Mouse (Mus musculus) erythroblast, embryonic 14.5 days (primary cell): ENCODE measurements around the gene AC161166.1. TPM values are rescaled to one million over a fixed set of nuclear protein-coding genes. Genes with fewer than 3 reads are reported as not detected.

Experiments
- H3K27me3 ChIP-seq: 2 replicates; pipeline ENCODE4 v1.6.1; 2012; ENCODE audit warnings: inconsistent platforms; ENCODE audit not compliant: control insufficient read depth
- H3K36me3 ChIP-seq: 2 replicates; pipeline ENCODE4 v1.6.1; 2012; ENCODE audit warnings: mild to moderate bottlenecking, inconsistent platforms; ENCODE audit not compliant: control insufficient read depth
- H3K4me1 ChIP-seq: 2 replicates; pipeline ENCODE4 v1.6.1; 2012; ENCODE audit warnings: inconsistent platforms; ENCODE audit not compliant: control insufficient read depth
- H3K4me3 ChIP-seq: replicated peaks from 2 replicates; pipeline ENCODE3; 2012; ENCODE audit warnings: moderate library complexity, mild to moderate bottlenecking, inconsistent platforms
- H3K9me3 ChIP-seq: 2 replicates; pipeline ENCODE4 v1.6.1; 2012; ENCODE audit warnings: low read length, inconsistent platforms, mixed read lengths; ENCODE audit not compliant: control insufficient read depth
- GATA1 ChIP-seq: IDR thresholded peaks from 2 replicates; pipeline ENCODE4 v1.6.1; 2012; ENCODE audit warnings: low read length, inconsistent platforms, mixed read lengths
- TAL1 ChIP-seq: IDR thresholded peaks from 3 replicates; pipeline ENCODE4 v1.6.1; 2012; ENCODE audit warnings: low read length, inconsistent platforms, mixed read lengths
- polyA plus RNA-seq: library from polyadenylated mRNA; stranded (reverse); fragments of >175 nt; gene quantifications from 2 replicates; pipeline ENCODE4 v1.2.3, GENCODE M21; 2012

Gene AC161166.1
- not detected in 2 replicates for polyA plus RNA-seq

DNA sequence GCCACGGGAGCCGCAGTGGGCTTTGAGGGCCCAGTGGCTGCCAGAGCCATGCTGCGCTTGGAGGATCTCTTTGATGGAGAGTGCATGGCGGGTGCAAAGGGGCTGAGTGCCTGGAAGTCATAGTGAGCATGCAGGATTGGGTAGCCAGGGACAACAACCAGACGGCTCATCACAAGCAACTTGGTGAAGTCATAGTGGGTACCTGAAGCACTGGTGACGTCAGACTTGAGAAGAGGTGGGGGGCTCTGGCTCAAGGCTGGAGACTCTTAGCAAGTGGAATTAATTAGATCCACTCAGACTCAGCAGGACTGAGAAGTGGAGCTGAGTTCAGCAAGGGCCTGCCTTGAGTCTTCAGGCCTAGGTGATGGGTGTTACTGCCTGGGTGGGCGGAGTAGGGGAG lies at the start of gene AC161166.1:
AC161166.1 (minus strand) TSS at position 101 of the 400 bp plus-strand sequence.
- H3K4me3 ChIP-seq = no peak within 1 kb of the TSS
- peaks cover 8% of the 10 kb centered on the region for H3K4me1 ChIP-seq
- TF ChIP-seq GATA1 = no peak
- no peak for TF ChIP-seq TAL1
- H3K27me3 ChIP-seq = no peaks in the 10 kb centered on the region; the same call in 1 of the 2 replicates
- H3K9me3 ChIP-seq = no peaks in the 10 kb centered on the region
- H3K36me3 ChIP-seq = no peaks in the 10 kb centered on the region

DNA sequence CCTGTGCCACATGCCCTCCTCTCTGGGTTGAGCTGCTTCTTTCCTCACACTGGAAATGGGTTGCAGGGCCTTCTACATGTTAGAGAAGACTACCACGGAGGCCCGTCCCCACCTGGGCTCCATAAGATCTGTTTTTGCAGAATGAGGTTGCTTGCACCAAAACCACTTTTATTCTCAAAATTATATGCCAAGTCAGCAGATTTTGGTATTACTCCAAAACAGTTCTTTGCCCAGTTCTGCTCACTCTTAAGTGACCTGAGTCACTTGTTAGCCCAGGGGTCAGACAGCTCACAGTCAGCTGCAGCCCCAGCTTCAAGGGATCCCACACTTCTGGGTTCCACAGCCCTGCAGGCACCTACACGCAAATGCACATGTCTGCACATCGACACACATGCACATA lies 49.2 kb upstream of the AC161166.1 start:
- H3K4me1 ChIP-seq = no peaks in the 10 kb centered on the region; the same call in 1 of the 2 replicates
- H3K9me3 ChIP-seq = no peaks in the 10 kb centered on the region
- no peaks in the 10 kb centered on the region for H3K27me3 ChIP-seq
- H3K4me3 ChIP-seq = no peak overlapping the region
- TF ChIP-seq GATA1 = no peak
- TF ChIP-seq TAL1 = no peak
- H3K36me3 ChIP-seq = peaks cover 88% of the 10 kb centered on the region

DNA sequence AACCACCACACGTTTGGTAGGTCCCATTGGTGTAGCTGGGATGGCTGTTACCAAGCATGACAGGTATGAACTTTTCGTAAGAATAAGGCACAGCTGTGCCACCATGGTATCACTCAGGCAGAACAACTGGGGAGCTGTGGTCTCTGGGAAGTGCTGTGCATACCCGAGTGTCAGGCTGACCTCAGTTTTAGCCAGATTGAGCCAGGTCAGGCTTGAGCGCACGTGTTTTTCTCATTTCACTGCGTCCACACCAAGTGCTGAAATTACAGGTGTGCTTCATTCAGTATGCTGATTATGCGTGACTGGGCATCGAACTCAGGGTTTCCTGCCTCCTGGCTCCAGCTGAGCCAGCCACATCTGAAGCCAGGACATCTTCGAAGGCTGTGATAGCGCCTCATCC lies 43.5 kb upstream of the AC161166.1 start:
- TF ChIP-seq TAL1 (no peak), GATA1 (no peak)
- Histone ChIP-seq H3K4me1 (no peaks in the 10 kb centered on the region; the same call in 1 of the 2 replicates), H3K9me3 (no peaks in the 10 kb centered on the region), H3K27me3 (no peaks in the 10 kb centered on the region), H3K4me3 (no peak overlapping the region), H3K36me3 (peaks cover 88% of the 10 kb centered on the region)

DNA sequence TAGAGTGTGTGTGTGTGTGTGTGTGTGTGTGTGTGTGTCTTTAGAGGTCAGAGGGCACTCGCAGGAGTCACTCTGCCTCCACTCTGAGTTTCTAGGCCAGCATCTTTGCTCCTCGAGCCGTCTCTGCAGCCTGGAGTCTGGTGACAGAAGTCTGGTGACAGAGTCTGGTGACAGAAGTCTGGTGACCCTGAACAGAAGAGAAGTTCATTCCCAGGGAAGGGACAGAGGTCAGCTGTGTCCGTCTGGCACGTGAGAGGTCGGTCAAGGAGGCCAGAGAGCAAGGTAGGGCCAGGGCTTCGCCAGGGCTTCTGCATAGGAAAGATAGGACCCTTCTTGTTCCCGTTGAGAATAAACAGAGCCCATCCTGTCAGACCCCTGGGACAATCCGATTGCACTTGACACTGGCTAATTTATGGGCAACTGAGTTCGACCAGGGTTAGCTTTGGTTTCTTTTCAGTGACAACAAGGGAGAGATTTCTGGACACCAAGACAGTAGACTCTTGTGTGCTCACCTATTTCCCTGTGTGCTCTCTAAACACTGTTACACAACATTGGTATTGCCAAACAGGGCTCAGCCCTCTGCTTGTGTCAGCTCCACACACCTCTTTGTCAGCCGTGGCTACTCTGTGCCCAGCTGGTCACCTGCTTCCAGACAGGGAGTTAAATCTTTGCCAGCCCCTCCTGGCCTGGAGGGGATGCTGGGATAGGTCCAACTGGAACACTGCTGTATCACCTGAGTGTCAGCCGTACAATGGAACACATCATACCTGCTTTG lies 39.9 kb upstream of the AC161166.1 start:
- peaks cover 15% of the 10 kb centered on the region for H3K4me1 ChIP-seq
- no peak for TF ChIP-seq TAL1
- TF ChIP-seq GATA1 = no peak
- no peaks in the 10 kb centered on the region for H3K27me3 ChIP-seq
- no peaks in the 10 kb centered on the region for H3K9me3 ChIP-seq
- peaks cover 87% of the 10 kb centered on the region for H3K36me3 ChIP-seq
- H3K4me3 ChIP-seq = no peak overlapping the region

DNA sequence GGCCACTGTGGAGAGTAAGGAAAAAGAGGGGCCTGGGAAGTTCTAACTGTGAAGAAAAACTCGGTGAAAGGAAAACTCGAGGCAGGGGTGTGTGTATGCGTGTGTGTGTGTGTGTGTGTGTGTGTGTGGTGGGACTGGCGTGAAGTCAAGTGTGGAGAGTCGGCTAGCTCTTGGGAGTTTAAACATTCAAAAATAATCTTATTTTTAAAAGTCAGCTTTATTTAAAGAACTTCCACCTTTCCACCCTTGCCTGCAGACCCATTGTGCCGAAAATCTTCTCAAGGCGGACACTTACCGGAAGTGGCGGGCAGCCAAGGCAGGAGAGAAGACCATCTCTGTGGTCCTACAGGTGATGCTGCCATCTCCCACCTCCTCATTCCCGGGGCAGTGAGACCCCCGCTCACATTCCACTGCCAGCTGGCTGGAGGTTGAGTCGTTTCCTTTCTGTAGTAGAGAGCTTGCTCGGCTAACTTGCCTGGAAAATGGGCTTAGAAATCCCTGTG lies 35.3 kb upstream of the AC161166.1 start:
- TF ChIP-seq GATA1 = no peak
- no peak for TF ChIP-seq TAL1

DNA sequence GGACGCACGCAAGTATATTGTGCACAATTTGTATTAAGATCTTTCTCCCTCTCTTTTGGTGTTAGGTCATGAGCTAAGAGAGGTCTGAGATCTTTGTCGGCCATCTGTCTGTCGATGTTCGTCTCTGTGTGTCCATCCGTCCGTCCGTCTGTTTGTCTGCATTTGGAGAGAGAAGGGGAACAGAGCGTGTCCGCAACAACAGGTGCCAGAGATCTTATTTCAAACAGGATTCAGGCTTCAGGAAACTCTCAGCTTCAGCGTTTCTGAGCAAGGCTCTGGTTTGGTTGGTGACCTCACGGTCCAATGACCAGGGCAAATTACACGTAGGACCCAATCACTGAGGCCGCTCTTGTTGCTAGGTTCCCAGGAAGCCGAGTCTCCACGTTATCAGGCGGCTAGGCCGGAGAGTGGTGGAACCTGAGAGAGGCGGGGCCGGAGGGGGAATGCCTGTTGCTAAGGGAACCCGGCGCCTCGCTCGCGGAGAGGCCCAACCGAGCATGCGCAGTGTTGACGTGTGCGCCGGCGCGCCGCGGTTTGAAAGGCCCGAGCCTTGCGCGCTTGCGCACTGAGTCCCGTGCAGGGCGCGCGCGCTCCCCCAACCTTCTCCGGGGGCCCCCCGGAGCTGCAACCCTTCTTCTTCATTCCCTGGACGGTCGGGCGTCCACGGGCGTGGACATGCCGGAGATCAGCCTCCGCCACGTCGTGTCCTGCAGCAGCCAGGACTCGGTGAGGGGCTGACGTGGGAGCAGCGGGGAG lies 34.6 kb upstream of the AC161166.1 start:
- H3K36me3 ChIP-seq = peaks cover 39% of the 10 kb centered on the region
- H3K4me3 ChIP-seq = peak overlapping the region; percentile 90
- peaks cover 3% of the 10 kb centered on the region; the same call in 1 of the 2 replicates for H3K9me3 ChIP-seq
- peak; percentile 82 for TF ChIP-seq GATA1
- no peak for TF ChIP-seq TAL1
- H3K27me3 ChIP-seq = no peaks in the 10 kb centered on the region
- H3K4me1 ChIP-seq = peaks cover 27% of the 10 kb centered on the region

More for the DNA sequence above, 35.3 kb upstream of the AC161166.1 start:
- H3K4me1 ChIP-seq = peaks cover 27% of the 10 kb centered on the region
- peak overlapping the region; percentile 90 for H3K4me3 ChIP-seq
- no peaks in the 10 kb centered on the region for H3K27me3 ChIP-seq
- H3K9me3 ChIP-seq = peaks cover 3% of the 10 kb centered on the region; the same call in 1 of the 2 replicates
- H3K36me3 ChIP-seq = peaks cover 47% of the 10 kb centered on the region

DNA sequence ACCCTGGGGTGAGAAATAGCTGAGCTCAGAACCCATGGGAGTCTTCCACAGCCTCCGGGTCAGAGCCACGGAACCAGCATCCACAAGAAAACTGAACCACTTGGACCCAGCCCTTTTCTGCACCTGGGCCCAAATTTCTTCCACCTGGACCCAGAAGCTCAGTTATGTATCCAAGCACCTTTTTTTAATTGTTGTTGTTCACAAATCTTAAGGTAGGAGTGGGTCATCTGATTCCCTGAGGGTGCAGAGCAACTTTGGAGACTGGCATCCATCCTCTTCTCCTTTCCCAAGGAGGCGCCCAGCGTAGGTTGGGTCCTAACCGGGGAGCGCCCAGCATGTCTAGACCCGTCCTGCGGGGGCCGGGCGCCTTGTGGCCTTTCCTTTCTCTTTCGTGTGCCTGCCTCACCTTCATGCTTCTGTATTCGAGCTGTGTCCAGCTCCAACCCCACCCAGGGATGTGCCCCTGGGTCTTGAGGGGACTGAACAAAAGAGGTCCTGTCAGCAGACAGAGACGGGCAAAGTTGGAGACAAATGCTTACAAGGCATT lies 33.9 kb upstream of the AC161166.1 start, which contains the start of the genes Pinlyp and Xrcc1:
Pinlyp (minus strand) TSS at position 51 of the 547 bp plus-strand sequence.
Xrcc1 (plus strand) TSS at position 222 of the 547 bp plus-strand sequence.
- TF ChIP-seq TAL1 (no peak), GATA1 (no peak)

DNA sequence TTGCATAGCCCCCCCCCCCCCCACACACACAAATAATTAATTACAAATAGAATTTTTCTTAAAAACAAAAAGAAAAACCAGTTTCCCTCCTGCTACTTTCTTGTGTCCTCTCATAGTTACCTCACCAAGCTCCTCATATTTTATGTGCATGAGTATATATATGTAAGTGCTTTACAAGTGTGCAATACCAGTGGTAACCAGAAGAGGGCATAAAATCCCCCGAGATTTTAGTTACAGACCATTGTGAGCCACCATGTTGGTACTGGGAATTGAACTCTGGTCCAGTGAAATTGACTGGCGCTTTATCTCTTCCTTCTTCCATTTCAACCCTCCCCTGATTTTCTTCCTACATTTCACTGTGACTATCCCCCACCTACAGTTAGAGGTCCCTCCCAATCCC lies 32.3 kb upstream of the AC161166.1 start:
- Histone ChIP-seq H3K36me3 (peaks cover 17% of the 10 kb centered on the region), H3K4me3 (no peak overlapping the region), H3K4me1 (peaks cover 32% of the 10 kb centered on the region), H3K9me3 (peaks cover 3% of the 10 kb centered on the region; the same call in 1 of the 2 replicates), H3K27me3 (no peaks in the 10 kb centered on the region)
- no peak for TF ChIP-seq GATA1
- no peak for TF ChIP-seq TAL1

More for the DNA sequence above, 33.9 kb upstream of the AC161166.1 start, which contains the start of the genes Pinlyp and Xrcc1:
- Histone ChIP-seq H3K4me1 (peaks cover 27% of the 10 kb centered on the region), H3K9me3 (peaks cover 3% of the 10 kb centered on the region; the same call in 1 of the 2 replicates), H3K36me3 (peaks cover 33% of the 10 kb centered on the region), H3K4me3 (peak within 1 kb of the TSS; percentile 90), H3K27me3 (no peaks in the 10 kb centered on the region)

DNA sequence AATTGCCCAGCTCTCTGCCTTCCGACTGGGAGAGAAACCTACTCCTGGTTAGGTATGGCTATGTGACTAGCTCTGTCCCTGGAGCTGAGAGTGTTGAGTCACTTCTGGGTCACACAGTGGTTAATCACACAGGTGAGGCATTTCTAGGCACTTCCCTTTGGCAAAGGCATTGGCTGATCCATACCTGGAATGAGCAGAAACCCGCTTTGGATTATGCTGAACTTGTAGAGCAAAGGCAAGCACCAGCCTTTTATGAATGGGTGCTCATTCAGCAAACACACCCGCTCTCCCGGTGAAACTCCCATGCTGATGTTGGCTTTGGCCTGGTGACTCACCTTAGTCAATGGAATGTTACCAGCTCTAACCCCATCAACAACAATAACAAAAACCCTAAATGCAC lies 27.4 kb upstream of the AC161166.1 start:
- peaks cover 7% of the 10 kb centered on the region for H3K4me1 ChIP-seq
- H3K27me3 ChIP-seq = no peaks in the 10 kb centered on the region
- TF ChIP-seq GATA1 (no peak), TAL1 (no peak)
- H3K4me3 ChIP-seq = no peak overlapping the region
- H3K9me3 ChIP-seq = peaks cover 2% of the 10 kb centered on the region; the same call in 1 of the 2 replicates
- no peaks in the 10 kb centered on the region; the same call in 1 of the 2 replicates for H3K36me3 ChIP-seq
